Mouse (Mus musculus) spleen, postnatal 36 days (tissue): ENCODE data around the gene Capn3.

Experiments used
- DNase-seq, 2 experiments: peaks; one replicate each; pipeline ENCODE4 v3.0.0; 2022; ENCODE audit warnings: low spot score in 2 of 2, mixed read lengths in 1 of 2

Capn3 gene

DNA sequence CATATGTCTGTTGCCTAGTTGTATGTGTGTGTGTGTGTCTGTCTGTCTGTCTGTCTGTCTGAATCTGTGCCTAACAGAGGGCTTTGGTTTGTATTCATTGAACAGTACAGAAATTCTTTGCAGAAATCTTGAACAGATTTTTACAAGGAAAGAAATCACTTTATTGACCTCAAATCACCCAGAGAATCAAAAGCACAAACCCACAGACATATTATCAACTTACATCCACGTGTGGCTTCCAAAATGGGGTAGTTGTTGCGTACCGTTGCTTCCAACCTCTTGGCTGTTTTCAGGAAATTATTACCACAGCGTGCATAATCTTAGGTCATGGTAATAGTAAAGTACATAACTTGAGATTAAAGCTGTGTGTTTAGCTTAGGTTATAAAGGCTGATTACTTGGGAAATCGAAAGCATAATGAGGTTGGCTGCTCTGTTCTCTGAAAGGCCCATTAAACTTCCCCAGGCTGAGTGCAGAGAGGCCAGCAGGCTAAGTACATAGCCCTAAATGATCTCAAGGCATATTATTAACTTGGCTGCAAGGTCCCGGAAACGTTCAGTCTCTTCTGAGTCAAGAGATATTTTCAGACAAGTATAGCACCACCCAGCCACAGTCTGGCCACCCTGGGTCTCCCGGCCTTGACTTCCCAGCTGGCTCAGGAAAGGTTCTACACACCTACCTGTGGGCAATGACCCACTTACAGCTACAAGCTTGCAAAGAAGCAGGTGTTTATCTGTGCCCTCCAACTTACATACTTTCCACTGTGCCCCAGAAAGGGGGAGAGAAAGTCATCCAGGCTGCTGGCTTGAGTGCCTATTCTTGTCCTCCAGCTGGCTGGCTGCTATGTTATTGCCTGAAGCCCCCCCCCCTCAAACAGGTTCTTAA is 26.9 kb downstream of the Capn3 start:
- no peak for DNase-seq

GRCm38 (mm10) chr2:120484241-120484640 is 28.4 kb downstream of the Capn3 start:
- DNase-seq = no peak

DNA sequence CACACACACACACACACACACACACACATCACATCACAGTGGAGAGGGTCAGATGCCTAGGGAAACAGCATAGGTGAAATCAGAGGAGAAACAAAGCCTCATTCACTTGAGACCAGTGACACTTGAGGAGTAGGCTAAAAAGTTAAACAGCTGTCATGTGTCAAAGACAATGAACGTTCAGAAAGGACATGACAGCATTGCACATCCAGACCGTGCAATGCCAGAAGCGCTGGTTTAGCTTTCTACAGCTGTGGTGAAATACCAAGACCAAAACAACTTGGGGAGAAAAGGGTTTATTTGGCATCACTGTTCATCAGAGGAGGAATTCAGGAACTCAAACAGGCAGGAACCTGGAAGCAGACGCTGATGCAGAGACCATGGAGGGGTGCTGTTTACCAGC is 37.4 kb downstream of the Capn3 start:
- no peak for DNase-seq

DNA sequence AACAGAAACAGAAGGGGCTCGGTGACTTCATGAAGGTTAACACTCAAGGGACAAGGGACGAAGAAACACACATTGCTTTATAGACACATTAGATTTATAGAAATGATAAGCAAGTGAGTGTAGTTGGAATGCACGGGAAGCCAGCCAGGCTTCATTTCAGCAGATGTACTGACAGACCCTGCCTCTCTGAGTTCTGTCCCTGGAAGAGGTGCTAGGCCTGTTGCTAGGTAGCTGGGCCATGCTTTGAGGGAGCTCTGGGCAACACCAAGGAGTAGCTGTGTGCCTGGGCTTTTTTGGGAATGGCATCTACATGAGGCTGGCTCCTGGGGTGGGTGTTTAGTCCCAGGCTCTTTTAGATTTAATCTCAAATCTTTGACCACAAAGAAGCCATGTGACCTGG is 40.7 kb downstream of the Capn3 start:
- no peak for DNase-seq

DNA sequence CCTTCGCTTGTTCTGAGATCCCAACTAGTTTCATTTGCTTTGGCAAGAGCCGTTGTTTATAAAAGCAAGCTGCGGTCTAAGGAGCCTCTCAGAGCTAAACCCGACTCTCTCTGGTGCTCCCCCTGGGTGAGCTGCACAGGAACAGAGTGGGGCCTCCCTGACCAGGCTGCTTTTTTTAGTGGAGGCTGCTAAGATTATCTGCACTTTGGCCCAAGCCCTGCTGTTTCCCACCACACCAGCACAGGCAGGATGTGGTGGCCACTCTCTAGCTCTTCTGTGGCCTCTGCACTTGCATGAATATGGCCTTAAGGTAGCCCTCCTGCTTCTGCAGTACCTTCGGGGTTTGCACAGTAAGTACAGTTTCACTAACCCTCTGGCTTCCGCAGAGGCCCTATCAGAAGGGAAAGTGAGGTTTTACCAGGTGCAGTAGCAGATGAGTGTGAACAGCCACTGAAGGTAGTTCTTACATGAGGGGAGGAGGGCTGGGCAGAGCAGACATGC is 44.2 kb downstream of the Capn3 start:
- DNase-seq = peak; percentile 53 to 55

DNA sequence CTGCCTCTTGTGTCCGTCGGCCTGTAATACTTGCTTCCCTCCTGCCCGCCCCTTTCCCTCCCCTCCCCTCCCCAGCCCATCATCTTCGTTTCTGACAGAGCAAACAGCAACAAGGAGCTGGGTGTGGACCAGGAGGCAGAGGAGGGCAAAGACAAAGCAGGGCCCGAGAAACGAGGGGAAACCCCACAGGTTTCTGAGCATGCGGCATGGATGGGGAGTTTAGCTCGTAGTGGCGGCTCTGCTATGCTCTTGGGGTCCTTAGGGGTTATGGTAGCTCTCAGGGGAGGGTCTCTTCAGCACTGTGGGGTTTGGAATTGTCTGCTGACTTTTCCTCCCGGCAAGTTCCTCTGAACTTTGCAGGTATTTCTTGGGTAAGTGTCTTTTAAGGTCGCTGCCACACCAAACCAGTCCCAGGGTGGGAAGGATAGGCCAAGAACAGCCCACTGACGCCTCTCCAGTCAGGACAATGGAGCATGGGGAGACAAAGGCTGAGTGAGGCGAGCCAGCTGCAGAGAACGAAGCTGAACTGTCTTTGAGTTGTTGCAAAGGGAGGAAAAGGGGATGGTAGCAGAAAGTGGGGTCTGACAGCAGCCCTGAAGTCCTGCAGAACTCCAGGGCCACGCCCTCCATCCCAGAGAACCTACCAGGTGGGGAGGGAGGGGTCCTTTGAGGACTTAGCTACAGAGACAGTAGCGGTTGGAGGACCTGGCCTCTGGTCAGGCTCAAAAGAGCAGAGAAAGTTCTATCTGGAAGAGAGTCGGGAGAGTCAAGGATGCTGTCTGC is 45.5 kb downstream of the Capn3 start:
- DNase-seq = no peak

DNA sequence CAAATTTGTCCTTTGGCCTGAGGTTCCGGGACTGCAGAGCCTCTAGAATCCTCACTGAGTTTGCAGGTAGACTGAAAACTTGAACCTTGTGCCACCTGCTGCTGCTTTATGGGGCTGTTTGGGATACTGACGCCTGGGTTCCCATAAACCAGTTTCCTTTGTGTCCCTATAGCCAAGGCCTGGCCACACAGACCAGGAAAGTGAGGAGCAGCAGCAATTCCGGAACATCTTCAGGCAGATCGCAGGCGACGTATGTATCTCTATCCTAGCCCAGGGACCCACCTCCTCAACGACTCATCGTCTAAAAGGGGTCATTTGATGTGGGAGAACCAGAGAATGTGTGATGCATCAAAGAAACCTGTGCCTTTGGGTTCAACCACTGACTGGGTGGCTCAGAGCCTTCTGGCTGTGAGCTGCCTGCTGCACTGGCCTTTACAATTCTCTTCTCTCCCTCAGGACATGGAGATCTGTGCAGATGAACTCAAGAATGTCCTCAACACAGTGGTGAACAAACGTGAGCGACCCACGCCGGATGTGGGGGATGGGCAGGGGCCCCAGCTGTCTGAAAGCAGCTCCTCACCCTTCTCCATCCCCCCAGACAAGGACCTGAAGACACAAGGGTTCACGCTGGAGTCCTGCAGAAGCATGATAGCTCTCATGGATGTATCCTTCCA is 46.2 kb downstream of the Capn3 start:
- DNase-seq = peak in 1 of 2 experiments; percentile 9

DNA sequence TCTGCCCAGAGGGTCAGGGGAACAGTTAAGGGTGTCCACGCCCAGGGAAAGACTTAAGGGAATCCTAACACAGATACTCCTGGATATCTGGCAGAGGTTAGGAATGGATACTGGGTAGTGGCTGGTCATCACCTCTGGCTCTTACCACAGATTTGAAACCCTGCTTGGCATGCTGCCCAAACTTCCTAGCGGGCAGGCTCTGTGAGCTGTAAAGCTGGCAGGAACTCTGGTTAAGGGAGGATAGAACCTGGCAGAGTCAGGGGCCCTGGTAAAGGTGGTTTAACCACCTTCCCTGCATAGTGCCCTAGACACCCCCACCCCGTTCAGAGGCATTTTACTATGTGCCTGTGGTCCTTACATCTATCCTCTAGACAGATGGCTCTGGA is 46.8 kb downstream of the Capn3 start:
- DNase-seq = no peak

DNA sequence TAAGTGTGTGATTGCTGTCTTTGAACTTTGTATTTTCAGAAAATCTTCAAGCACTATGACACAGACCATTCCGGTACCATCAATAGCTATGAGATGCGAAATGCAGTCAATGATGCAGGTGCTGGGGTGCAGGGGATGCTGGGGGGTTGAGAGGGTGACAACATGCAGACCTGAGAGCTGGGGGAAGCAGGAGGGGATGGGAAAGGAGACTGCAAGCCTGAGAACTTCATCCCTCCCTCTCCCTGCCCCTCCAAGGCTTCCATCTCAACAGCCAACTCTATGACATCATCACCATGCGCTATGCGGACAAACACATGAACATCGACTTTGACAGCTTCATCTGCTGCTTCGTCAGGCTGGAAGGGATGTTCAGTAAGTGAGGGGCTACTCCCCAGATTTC is 47.3 kb downstream of the Capn3 start:
- DNase-seq = no peak

GRCm38 (mm10) chr2:120503992-120504391 is 48.2 kb downstream of the Capn3 start:
- DNase-seq = no peak

DNA sequence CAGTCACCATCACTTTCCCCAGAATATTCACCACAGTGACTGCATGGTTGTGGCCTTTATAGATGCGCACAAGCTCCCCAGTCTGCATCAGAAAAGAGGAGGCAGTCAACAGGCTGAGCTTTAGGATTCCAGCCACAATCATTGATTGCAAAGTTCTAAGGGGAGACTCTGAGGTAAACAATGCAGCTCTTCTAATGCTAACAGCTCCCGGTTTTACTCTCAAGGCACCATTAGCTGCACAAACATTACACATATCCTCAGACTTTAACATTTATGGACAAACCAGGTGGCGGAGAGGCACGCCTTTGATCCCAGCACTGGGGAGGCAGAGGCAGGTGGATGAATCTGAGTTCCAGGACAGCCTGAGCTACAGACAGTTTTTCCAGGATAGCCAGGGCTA is 58.4 kb downstream of the Capn3 start:
- no peak for DNase-seq

DNA sequence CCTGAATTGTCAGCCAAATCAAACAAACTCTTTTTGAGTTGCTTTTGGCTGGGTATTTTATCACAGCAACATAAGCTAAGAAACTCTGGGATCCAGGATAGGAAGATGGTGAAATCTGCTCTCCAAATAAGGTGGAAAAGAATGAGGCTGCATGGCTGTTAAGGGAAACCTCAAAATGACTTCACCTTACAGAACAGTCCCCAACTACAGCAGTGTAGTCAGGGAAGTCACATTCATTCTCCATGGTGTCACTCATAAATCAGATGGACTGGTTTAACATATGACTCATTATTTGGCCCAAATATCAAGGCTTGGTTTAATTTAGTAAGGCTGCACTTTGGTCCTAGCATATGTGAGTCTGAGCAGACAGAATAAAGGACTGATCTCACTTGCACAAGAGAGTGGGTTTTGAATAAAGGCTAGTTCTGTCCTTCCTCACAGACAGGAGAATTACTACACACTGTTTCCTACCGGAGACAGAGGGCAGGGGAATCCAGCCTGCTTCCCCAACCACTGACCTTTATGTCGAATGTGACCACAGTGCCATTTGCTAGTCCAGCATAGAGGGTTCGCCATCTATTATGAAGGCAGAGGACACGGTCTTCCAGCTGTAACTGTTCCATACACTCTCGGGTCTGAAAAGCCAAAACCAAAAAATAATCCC is 62.9 kb downstream of the Capn3 start:
- DNase-seq = no peak

DNA sequence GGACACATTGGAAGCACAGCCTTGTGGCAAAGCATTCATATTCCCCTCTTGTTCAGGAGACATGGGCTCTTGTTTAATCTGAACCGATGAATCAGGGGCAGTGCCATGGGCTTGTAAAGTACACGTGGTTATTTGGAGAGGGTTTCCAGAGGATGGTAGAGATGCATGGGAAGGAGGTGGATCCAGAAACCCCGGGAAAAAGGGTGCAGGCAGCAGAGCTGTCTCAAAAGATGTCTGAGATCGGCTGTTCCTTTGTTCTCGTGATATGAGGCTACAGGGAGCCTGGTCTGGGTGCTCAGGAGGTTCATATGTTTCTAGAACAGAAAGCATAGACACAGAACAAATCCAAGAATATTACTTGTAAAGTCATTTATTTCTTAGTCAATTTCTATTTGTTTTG is 71.0 kb downstream of the Capn3 start:
- no peak for DNase-seq

DNA sequence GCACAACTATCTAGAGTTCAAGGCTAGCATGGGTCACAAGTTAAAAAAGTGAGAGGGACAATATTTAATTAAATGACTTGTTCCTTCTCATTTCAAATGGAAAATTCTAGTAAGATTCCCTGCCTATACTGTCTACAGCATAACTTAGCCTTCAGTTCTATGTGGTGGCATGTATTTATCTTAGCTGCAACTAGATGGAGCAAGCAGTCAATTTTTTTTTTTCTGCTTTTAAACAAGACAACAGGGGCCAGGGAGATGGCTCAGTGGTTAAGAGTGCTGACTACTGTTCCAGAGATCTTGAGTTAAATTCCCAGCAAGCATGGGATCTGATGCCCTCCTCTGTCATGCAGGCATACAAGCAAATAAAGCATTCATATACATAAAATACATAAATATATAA is 73.7 kb downstream of the Capn3 start:
- DNase-seq = no peak

DNA sequence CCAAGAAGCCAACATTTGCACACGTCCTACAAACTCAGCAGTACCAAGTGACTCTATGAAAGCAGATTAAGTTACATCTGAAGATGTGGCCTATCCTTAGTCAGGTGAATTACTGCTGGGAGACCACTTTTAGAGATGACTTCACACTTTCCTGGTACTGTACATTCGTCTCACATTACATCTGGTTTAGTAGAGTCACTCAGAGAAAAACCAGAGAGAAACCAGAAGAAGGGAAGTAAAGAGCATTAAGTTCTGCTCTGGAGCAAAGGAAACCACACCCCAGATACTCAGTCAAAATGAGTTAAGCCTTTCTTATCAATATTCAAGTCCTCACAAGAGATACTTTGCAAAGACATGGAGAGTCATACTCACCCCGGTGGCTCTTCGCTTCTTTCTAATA is 75.4 kb downstream of the Capn3 start:
- no peak for DNase-seq

DNA sequence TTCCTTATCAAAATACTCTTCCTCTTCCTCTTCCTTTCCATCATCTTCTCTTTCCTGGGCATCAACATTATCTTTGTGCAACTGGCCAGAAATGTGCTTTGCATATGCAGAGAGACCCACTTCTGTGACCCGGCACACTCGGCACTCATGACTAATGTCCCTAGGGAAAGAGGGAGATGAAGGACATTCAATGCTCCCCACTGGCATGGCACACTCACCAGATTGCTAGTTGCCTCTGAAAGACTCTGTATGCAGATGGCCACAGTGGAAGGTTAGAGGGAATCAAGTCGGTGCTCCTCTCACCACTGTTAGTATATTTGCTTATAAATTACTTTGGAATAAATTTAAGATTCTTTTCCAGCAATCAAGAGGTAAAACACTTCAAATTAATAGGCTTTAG is 83.5 kb downstream of the Capn3 start:
- peak; percentile 4 to 6 for DNase-seq

- DNase-seq = peak; percentile 48 to 63
These were observed 84.0 kb downstream of the Capn3 start for GRCm38 (mm10) chr2:120539778-120540208.

DNA sequence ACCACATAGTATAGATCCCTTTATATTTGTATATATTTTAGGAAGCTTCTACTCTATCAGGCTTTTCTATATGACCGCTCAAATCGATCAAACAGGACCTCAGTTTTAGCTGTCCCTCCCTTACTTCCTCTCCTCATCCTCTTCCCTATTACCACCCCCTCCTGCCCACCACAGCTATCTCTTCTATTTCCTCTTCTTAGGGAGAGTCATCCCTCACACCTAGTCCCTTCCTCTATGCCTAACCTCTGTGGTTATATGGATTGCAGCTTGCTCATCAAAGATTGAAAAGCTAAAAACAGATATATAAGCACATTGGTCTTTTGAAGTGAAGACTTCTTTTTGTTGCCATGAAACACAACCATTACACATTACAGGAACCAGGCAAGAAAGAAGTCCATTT is 88.9 kb downstream of the Capn3 start:
- DNase-seq = no peak
